15 mouse cellular contexts compared by ENCODE assay signal in the genomic region with DNA sequence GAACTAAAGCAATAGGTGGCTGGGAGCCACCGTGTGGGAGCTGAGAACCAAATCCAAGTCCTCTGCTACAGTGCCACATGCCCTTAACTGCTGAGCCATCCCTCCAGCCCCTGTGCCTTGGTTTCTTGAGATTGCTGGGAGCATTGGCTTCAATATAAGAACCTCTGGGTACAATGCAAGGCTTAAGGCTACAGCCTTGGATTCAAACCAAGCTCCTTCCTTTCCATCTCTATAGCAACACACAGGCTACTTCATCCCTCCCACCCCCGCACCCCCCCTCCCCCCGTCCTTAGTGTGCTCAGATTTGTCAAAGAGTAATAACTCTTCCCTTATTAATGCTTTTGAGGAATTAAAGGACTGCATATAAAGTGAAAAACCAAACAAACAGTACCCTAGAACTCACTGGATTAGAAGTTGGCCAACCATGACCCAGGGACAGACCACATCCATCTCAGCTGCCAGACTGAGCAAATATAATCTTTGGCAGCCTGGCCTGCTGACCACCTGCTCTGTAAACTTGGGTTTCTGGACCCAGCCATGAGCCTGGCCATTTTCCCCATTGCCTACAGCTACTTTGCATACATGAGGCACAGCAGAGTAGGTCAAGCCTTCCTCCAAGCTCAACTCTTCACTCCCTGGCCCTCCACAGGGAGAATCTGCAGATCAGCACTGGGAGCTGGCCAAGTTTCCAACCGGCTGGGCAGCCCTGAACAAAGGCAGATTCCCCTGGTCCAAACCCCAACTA.
DNase-seq lines count a peak whose midpoint lies in the region; ATAC-seq lines count a peak whose summit lies in the region.
"Had no signal": no experiment of that assay in that cellular context is flagged by ENCODE, and none has a peak within 500 bp of the region (broad histone marks: within the 10 kb centered on the region; RNA-seq: fewer than 3 reads in every experiment).

No protein-coding gene starts in this region.

- DNase-seq in heart, postnatal 4 days = peak; percentile 33
- DNase-seq in heart, adult 9 months (ENCODE audit: low spot score in 2 of 2) = no peak
- DNase-seq in midbrain, embryonic 10.5 days (ENCODE audit: low spot score) = no peak
- peak; percentile 14 for DNase-seq in kidney, adult 11 months
- DNase-seq in kidney, postnatal 4 days = peak; percentile 42 to 45
- no peak for DNase-seq in forebrain, embryonic 10.5 days (ENCODE audit: extremely low spot score, low spot score)
- no peak for DNase-seq in testis, postnatal 10 days (ENCODE audit: low spot score)
- DNase-seq: adrenal gland, postnatal 14 days; cerebellum, adult 11-12 months; gastrocnemius, postnatal 14 days; layer of hippocampus, postnatal 36 days had no signal

- no peak overlapping the region for H3K4me3 ChIP-seq in midbrain, embryonic 13.5 days (replicated peaks)
- H3K4me3 ChIP-seq in midbrain, embryonic 10.5 days = no peak overlapping the region
- no peak overlapping the region for H3K4me3 ChIP-seq in forebrain, embryonic 10.5 days
- H3K4me3 ChIP-seq: forebrain, embryonic 15.5 days; heart, embryonic 15.5 days; limb, embryonic 15.5 days had no signal

- peaks cover 7% of the 10 kb centered on the region for H3K4me1 ChIP-seq in midbrain, embryonic 13.5 days (replicated peaks)
- H3K4me1 ChIP-seq in midbrain, embryonic 10.5 days = peaks cover 21% of the 10 kb centered on the region
- H3K4me1 ChIP-seq in forebrain, embryonic 10.5 days = peaks cover 7% of the 10 kb centered on the region

- 61% methylated on average over 4 of the region's 4 CpGs for WGBS in midbrain, embryonic 13.5 days
- WGBS in midbrain, embryonic 10.5 days = 69% methylated on average over 4 of the region's 4 CpGs
- 76% methylated on average over 4 of the region's 4 CpGs for WGBS in forebrain, embryonic 10.5 days

- no peak overlapping the region for H3K4me2 ChIP-seq in midbrain, embryonic 13.5 days (replicated peaks)
- H3K4me2 ChIP-seq: forebrain, embryonic 15.5 days; heart, embryonic 15.5 days; limb, embryonic 15.5 days had no signal

- H3K27ac ChIP-seq in midbrain, embryonic 13.5 days = no peak overlapping the region
- H3K27ac ChIP-seq in midbrain, embryonic 10.5 days (replicated peaks) = no peak overlapping the region
- H3K27ac ChIP-seq in forebrain, embryonic 10.5 days = no peak overlapping the region
- H3K27ac ChIP-seq: forebrain, embryonic 15.5 days; heart, embryonic 15.5 days; limb, embryonic 15.5 days had no signal

- no peak overlapping the region for H3K9ac ChIP-seq in midbrain, embryonic 13.5 days (replicated peaks)
- H3K9ac ChIP-seq: forebrain, embryonic 15.5 days; heart, embryonic 15.5 days; limb, embryonic 15.5 days had no signal

- no peaks in the 10 kb centered on the region for H3K36me3 ChIP-seq in midbrain, embryonic 13.5 days
- no peaks in the 10 kb centered on the region for H3K36me3 ChIP-seq in midbrain, embryonic 10.5 days
- H3K36me3 ChIP-seq in forebrain, embryonic 10.5 days (replicated peaks) = no peaks in the 10 kb centered on the region
- H3K36me3 ChIP-seq: forebrain, embryonic 15.5 days; heart, embryonic 15.5 days; limb, embryonic 15.5 days had no signal

- H3K9me3 ChIP-seq in midbrain, embryonic 13.5 days = no peaks in the 10 kb centered on the region
- no peaks in the 10 kb centered on the region for H3K9me3 ChIP-seq in midbrain, embryonic 10.5 days (replicated peaks)
- no peaks in the 10 kb centered on the region for H3K9me3 ChIP-seq in forebrain, embryonic 10.5 days
- H3K9me3 ChIP-seq: forebrain, embryonic 15.5 days; heart, embryonic 15.5 days; limb, embryonic 15.5 days had no signal

- peak; percentile 45; the same call in 1 of the 2 replicates for ATAC-seq in midbrain, embryonic 13.5 days
- ATAC-seq: forebrain, embryonic 15.5 days had no signal

- no peaks in the 10 kb centered on the region for H3K27me3 ChIP-seq in midbrain, embryonic 13.5 days
- H3K27me3 ChIP-seq in midbrain, embryonic 10.5 days (ENCODE audit: low read depth, poor library complexity, severe bottlenecking) = peaks cover 28% of the 10 kb centered on the region
- H3K27me3 ChIP-seq in forebrain, embryonic 10.5 days (ENCODE audit: poor library complexity, severe bottlenecking) = peaks cover 6% of the 10 kb centered on the region; the same call in 1 of the 2 replicates
- H3K27me3 ChIP-seq: forebrain, embryonic 15.5 days; limb, embryonic 15.5 days had no signal

Comparison
In these comparisons a context has a peak if more than half of its experiments do, and no peak if none do; other contexts are left out.
1. DNase-seq: peak in heart, postnatal 4 days (single experiment), kidney, adult 11 months (single experiment) and kidney, postnatal 4 days (2 of 2); none in heart, adult 9 months (0 of 2), midbrain, embryonic 10.5 days (single experiment), forebrain, embryonic 10.5 days (single experiment) and testis, postnatal 10 days (single experiment).